Mouse (Mus musculus) frontal cortex, postnatal 25 days (tissue): Measurements from ENCODE around the gene Gm11007.
"Not testable (repeated sequence)": the region's sequence is repeated elsewhere in the genome, so short reads cannot be mapped to it uniquely, and the experiment has no call there.

Experiments
- DNase-seq, 2 experiments: peaks; one replicate each; pipeline ENCODE4 v3.0.0; 2022; ENCODE audit warnings: low spot score in 2 of 2

The Gm11007 gene

GRCm38 (mm10) chr2:175643678-175644077, at the start of gene Gm11007:
Gm11007 (plus strand) TSS chr2:175643978.
- DNase-seq, result not testable (repeated sequence)
